Mouse (Mus musculus) T-helper 17 cell (primary cell): ENCODE results near the gene Syt14.

ENCODE experiments used
- in situ Hi-C, 2 experiments: fragments of 300-600 bp; cut with MboI, MseI; formaldehyde crosslinking; loops; 1 replicate in 1 of 2; 2 replicates in 1 of 2; pipeline ENCODE4 v1.15.1; 2025; ENCODE audit warnings: high pct_unique_total_duplicates in 2 of 2

The Syt14 gene

GRCm38 (mm10) chr1:192864440-192864839 lies 171.1 kb downstream of the Syt14 start:
- in situ Hi-C loops, result no loop called here

- in situ Hi-C loops, result no loop called here
These were observed 174.1 kb downstream of the Syt14 start for GRCm38 (mm10) chr1:192861305-192861960.

GRCm38 (mm10) chr1:192860273-192860672 lies 175.3 kb downstream of the Syt14 start:
- in situ Hi-C loops, result no loop called here

- in situ Hi-C loops, result no loop called here
These were observed 178.0 kb downstream of the Syt14 start for GRCm38 (mm10) chr1:192857582-192857981.

GRCm38 (mm10) chr1:192856931-192857330 lies 178.6 kb downstream of the Syt14 start:
- in situ Hi-C loops, result no loop called here

GRCm38 (mm10) chr1:192856411-192856810 lies 179.2 kb downstream of the Syt14 start:
- in situ Hi-C loops, result no loop called here

- in situ Hi-C loops, result no loop called here
These were observed 179.9 kb downstream of the Syt14 start, which contains the start of gene Sertad4 for GRCm38 (mm10) chr1:192855474-192856230. TSS of gene Sertad4 (minus strand) at chr1:192855756.

GRCm38 (mm10) chr1:192854819-192855271 lies 180.7 kb downstream of the Syt14 start:
- in situ Hi-C loops, result no loop called here

GRCm38 (mm10) chr1:192853988-192854818 lies 181.4 kb downstream of the Syt14 start:
- in situ Hi-C loops, result no loop called here

- in situ Hi-C loops, result no loop called here
These were observed 182.1 kb downstream of the Syt14 start for GRCm38 (mm10) chr1:192853429-192853828.

GRCm38 (mm10) chr1:192852047-192852446 lies 183.5 kb downstream of the Syt14 start:
- in situ Hi-C loops, result no loop called here

GRCm38 (mm10) chr1:192851640-192852039 lies 183.9 kb downstream of the Syt14 start:
- in situ Hi-C loops, result no loop called here

- in situ Hi-C loops, result no loop called here
These were observed 184.4 kb downstream of the Syt14 start for GRCm38 (mm10) chr1:192851126-192851525.

GRCm38 (mm10) chr1:192849616-192850015 lies 186.0 kb downstream of the Syt14 start:
- in situ Hi-C loops, result no loop called here

GRCm38 (mm10) chr1:192847254-192847653 lies 188.3 kb downstream of the Syt14 start:
- in situ Hi-C loops, result no loop called here
